Mouse (Mus musculus) testis, adult 2 months (tissue): ENCODE results near the gene Olfr689. TPM values are rescaled to one million over a fixed set of nuclear protein-coding genes. Genes with fewer than 3 reads are reported as not detected.
"Not testable (repeated sequence)": the region's sequence is repeated elsewhere in the genome, so short reads cannot be mapped to it uniquely, and the experiment has no call there.

Experiments used
- H3K27ac ChIP-seq: fragments of 200-500 bp; 2 replicates; pipeline ENCODE4 v1.5.1; 2012; ENCODE audit warnings: low read depth, low read length; ENCODE audit not compliant: control insufficient read depth, insufficient read depth
- H3K27me3 ChIP-seq: fragments of 200-500 bp; 2 replicates; pipeline ENCODE4 v1.6.1; 2012; ENCODE audit warnings: mild to moderate bottlenecking, low read length, moderate library complexity; ENCODE audit not compliant: control insufficient read depth, insufficient read depth
- H3K36me3 ChIP-seq: fragments of 200-500 bp; 2 replicates; pipeline ENCODE4 v1.6.1; 2012; ENCODE audit warnings: mild to moderate bottlenecking, low read length; ENCODE audit not compliant: control insufficient read depth, insufficient read depth
- H3K4me1 ChIP-seq: fragments of 200-500 bp; 2 replicates; pipeline ENCODE4 v1.6.1; 2012; ENCODE audit warnings: low read length; ENCODE audit not compliant: control insufficient read depth, insufficient read depth
- H3K4me3 ChIP-seq: fragments of 200-500 bp; 2 replicates; pipeline ENCODE4 v1.5.1; 2012; ENCODE audit warnings: low read depth, mild to moderate bottlenecking, low read length, moderate library complexity, mixed read lengths; ENCODE audit not compliant: control insufficient read depth
- CTCF ChIP-seq: fragments of 200-500 bp; IDR thresholded peaks from 2 replicates; pipeline ENCODE4 v1.5.1; 2012; ENCODE audit warnings: low read depth, mild to moderate bottlenecking, inconsistent platforms, low read length, moderate library complexity; ENCODE audit not compliant: control insufficient read depth, insufficient read depth, insufficient replicate concordance
- POLR2A ChIP-seq: fragments of 200-500 bp; IDR thresholded peaks from 2 replicates; pipeline ENCODE4 v1.6.1; 2012; ENCODE audit warnings: low read depth, mild to moderate bottlenecking, inconsistent platforms, low read length, moderate library complexity; ENCODE audit not compliant: control insufficient read depth
- polyA plus RNA-seq: library from polyadenylated mRNA; depleted of rRNA; stranded (reverse); fragments of >200 nt; gene quantifications from 2 replicates; pipeline ENCODE4 v1.2.3, GENCODE M21; 2012; rRNA removed

Gene Olfr689
- not detected in 2 replicates for polyA plus RNA-seq

GRCm38 (mm10) chr7:105310865-105311264, at the start of gene Olfr689:
Gene Olfr689, plus strand, starts transcription at chr7:105311165.
- H3K4me1 ChIP-seq = no peaks in the 10 kb centered on the region

GRCm38 (mm10) chr7:105272426-105272825, 38.5 kb upstream of the Olfr689 start:
- no peak overlapping the region for H3K27ac ChIP-seq
- TF ChIP-seq CTCF (no peak), POLR2A (no peak)
- H3K4me1 ChIP-seq = no peaks in the 10 kb centered on the region
- H3K4me3 ChIP-seq = no peak overlapping the region
- no peaks in the 10 kb centered on the region for H3K27me3 ChIP-seq
- no peaks in the 10 kb centered on the region for H3K36me3 ChIP-seq

More at GRCm38 (mm10) chr7:105310865-105311264, at the start of gene Olfr689:
- TF ChIP-seq POLR2A = no peak
- no peak for TF ChIP-seq CTCF
- no peaks in the 10 kb centered on the region for H3K36me3 ChIP-seq
- H3K27me3 ChIP-seq = no peaks in the 10 kb centered on the region
- no peak within 1 kb of the TSS for H3K4me3 ChIP-seq
- H3K27ac ChIP-seq = no peak within 1 kb of the TSS

- H3K27me3 ChIP-seq = no peaks in the 10 kb centered on the region
- no peaks in the 10 kb centered on the region for H3K4me1 ChIP-seq
- no peak for TF ChIP-seq POLR2A
- no peak for TF ChIP-seq CTCF
- no peak within 1 kb of the TSS for H3K4me3 ChIP-seq
- no peaks in the 10 kb centered on the region for H3K36me3 ChIP-seq
- H3K27ac ChIP-seq = no peak within 1 kb of the TSS
Measured at GRCm38 (mm10) chr7:105287795-105288194, 23.2 kb upstream of the Olfr689 start, which contains the start of gene Olfr688. Gene Olfr688, plus strand, starts transcription at chr7:105288095.

- Histone ChIP-seq H3K4me3 (no peak overlapping the region), H3K27me3 (no peaks in the 10 kb centered on the region)
- TF ChIP-seq POLR2A (no peak), CTCF (no peak)
Measured at GRCm38 (mm10) chr7:105290051-105290450, 20.9 kb upstream of the Olfr689 start.

GRCm38 (mm10) chr7:105325302-105325701, 14.3 kb downstream of the Olfr689 start:
- Histone ChIP-seq H3K4me1 (no peaks in the 10 kb centered on the region), H3K27me3 (no peaks in the 10 kb centered on the region), H3K27ac (no peak overlapping the region), H3K36me3 (no peaks in the 10 kb centered on the region), H3K4me3 (no peak overlapping the region)
- TF ChIP-seq CTCF = no peak
- TF ChIP-seq POLR2A = no peak

More at GRCm38 (mm10) chr7:105290051-105290450, 20.9 kb upstream of the Olfr689 start:
- H3K27ac ChIP-seq = no peak overlapping the region
- H3K4me1 ChIP-seq = no peaks in the 10 kb centered on the region
- H3K36me3 ChIP-seq = no peaks in the 10 kb centered on the region

- Histone ChIP-seq H3K4me1 (no peaks in the 10 kb centered on the region), H3K36me3 (no peaks in the 10 kb centered on the region), H3K27ac (no peak within 1 kb of the TSS), H3K27me3 (no peaks in the 10 kb centered on the region), H3K4me3 (no peak within 1 kb of the TSS)
- no peak for TF ChIP-seq CTCF
- no peak for TF ChIP-seq POLR2A
Measured at GRCm38 (mm10) chr7:105334004-105334403, 23.0 kb downstream of the Olfr689 start, which contains the start of gene Olfr690. Gene Olfr690, minus strand, starts transcription at chr7:105334104.

GRCm38 (mm10) chr7:105342170-105342569, 31.2 kb downstream of the Olfr689 start, which contains the start of gene Olfr691:
Gene Olfr691, minus strand, starts transcription at chr7:105342270.
- Histone ChIP-seq H3K27me3 (no peaks in the 10 kb centered on the region), H3K36me3 (no peaks in the 10 kb centered on the region), H3K4me3 (no peak within 1 kb of the TSS), H3K4me1 (no peaks in the 10 kb centered on the region), H3K27ac (no peak within 1 kb of the TSS)
- no peak for TF ChIP-seq CTCF
- no peak for TF ChIP-seq POLR2A

- H3K4me3 ChIP-seq = no peak overlapping the region
- H3K27me3 ChIP-seq = no peaks in the 10 kb centered on the region
- H3K36me3 ChIP-seq = no peaks in the 10 kb centered on the region
- no peak for TF ChIP-seq POLR2A
- TF ChIP-seq CTCF = no peak
- H3K4me1 ChIP-seq = no peaks in the 10 kb centered on the region
- no peak overlapping the region for H3K27ac ChIP-seq
Measured at GRCm38 (mm10) chr7:105342752-105343151, 31.8 kb downstream of the Olfr689 start.

GRCm38 (mm10) chr7:105356064-105356463, 45.1 kb downstream of the Olfr689 start:
- H3K4me1 ChIP-seq, H3K27me3 ChIP-seq, H3K27ac ChIP-seq, H3K36me3 ChIP-seq, H3K4me3 ChIP-seq: not testable (repeated sequence)

- not testable (repeated sequence) for H3K36me3 ChIP-seq, H3K27me3 ChIP-seq, H3K4me3 ChIP-seq, H3K27ac ChIP-seq, H3K4me1 ChIP-seq
Measured at GRCm38 (mm10) chr7:105356487-105356886, 45.5 kb downstream of the Olfr689 start.
